ENCODE assay signal across 10 mouse cellular contexts in the genomic region with DNA sequence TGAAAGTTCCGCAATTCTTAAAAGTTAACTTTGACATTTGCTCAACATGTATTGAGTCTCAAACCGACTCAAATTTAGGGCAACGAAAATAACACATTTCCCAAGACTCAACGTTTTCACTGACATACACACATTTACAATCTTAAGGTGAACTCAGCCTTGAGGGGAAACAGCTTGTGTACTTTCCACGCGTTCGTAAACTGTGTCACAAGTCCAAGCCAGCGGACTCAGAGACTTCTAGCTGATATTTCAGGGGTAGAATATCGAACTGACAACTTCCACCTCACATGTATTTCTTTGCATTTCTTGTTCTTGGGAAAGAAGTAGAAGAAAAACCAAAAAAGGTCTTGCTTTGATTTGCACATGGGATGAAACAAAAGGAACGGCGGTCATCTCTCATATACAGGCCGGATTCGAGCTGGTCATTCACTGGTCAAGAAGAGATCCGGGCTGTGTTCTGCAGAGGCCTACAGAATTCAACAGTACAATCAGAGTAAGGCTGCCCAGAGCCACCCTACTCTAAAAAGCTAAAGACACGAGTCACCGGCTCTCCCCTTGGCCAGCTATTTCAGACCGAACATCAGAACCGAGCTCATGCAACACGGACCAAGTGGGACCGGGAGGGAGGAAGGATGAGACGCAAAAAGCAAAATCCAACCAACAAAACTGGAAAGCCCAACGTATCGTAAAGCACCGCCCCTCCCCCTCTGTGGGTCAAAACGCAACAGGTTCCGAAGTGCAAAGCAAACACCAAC. TPM values are rescaled to one million over a fixed set of nuclear protein-coding genes. Genes with fewer than 3 reads are reported as not detected.
DNase-seq lines count a peak whose midpoint lies in the region; ATAC-seq lines count a peak whose summit lies in the region.
"Had no signal": no experiment of that assay in that cellular context is flagged by ENCODE, and none has a peak within 500 bp of the region (broad histone marks: within the 10 kb centered on the region; RNA-seq: fewer than 3 reads in every experiment).

No protein-coding gene starts in this region.

- ATAC-seq in kidney, embryonic 15.5 days (replicated peaks; ENCODE audit: low FRiP score): no peak
- no peak for ATAC-seq in midbrain, embryonic 16.5 days
- no peak for ATAC-seq in granulocyte monocyte progenitor cell, adult 5-6 weeks (replicated peaks; ENCODE audit: poor library complexity, severe bottlenecking)
- no peak for ATAC-seq in erythroid progenitor cell, adult 5-6 weeks (replicated peaks; ENCODE audit: low FRiP score, poor library complexity, severe bottlenecking)

- H3K36me3 ChIP-seq in kidney, embryonic 15.5 days: no peaks in the 10 kb centered on the region
- H3K36me3 ChIP-seq in hindbrain, embryonic 10.5 days: peaks cover 19% of the 10 kb centered on the region
- H3K36me3 ChIP-seq in midbrain, embryonic 16.5 days (ENCODE audit: control insufficient read depth, insufficient read depth, low read length): no peaks in the 10 kb centered on the region

- peak overlapping the region; percentile 56 for H3K4me3 ChIP-seq in kidney, embryonic 15.5 days (replicated peaks)
- H3K4me3 ChIP-seq in hindbrain, embryonic 10.5 days: peak overlapping the region; percentile 84
- peak overlapping the region; percentile 59 for H3K4me3 ChIP-seq in midbrain, embryonic 16.5 days (ENCODE audit: low read depth, low read length)

- no peak overlapping the region for H3K9ac ChIP-seq in kidney, embryonic 15.5 days
- peak overlapping the region; percentile 71 for H3K9ac ChIP-seq in midbrain, embryonic 16.5 days (ENCODE audit: low read depth, low read length)

- DNase-seq in kidney, postnatal 25 days: no peak
- peak; percentile 70 for DNase-seq in embryo, embryonic 10.5 days (ENCODE audit: low spot score)
- DNase-seq in hindbrain, embryonic 10.5 days (ENCODE audit: low spot score): no peak
- DNase-seq in layer of hippocampus, adult 11-12 months (ENCODE audit: low spot score): no peak

- peak overlapping the region; percentile 97; the same call in 1 of the 2 replicates for H3K4me2 ChIP-seq in kidney, embryonic 15.5 days
- peak overlapping the region; percentile 92 for H3K4me2 ChIP-seq in midbrain, embryonic 16.5 days (ENCODE audit: low read length)

- peaks cover 36% of the 10 kb centered on the region for H3K4me1 ChIP-seq in kidney, embryonic 15.5 days
- peaks cover 75% of the 10 kb centered on the region for H3K4me1 ChIP-seq in hindbrain, embryonic 10.5 days (replicated peaks)
- peaks cover 28% of the 10 kb centered on the region for H3K4me1 ChIP-seq in midbrain, embryonic 16.5 days (ENCODE audit: control insufficient read depth, insufficient read depth, low read length)

- no peak overlapping the region for H3K27ac ChIP-seq in kidney, embryonic 15.5 days
- peak overlapping the region; percentile 96 for H3K27ac ChIP-seq in hindbrain, embryonic 10.5 days
- peak overlapping the region; percentile 82 for H3K27ac ChIP-seq in midbrain, embryonic 16.5 days (ENCODE audit: low read length)
- H3K27ac ChIP-seq: macrophage had no signal

- WGBS in kidney, embryonic 15.5 days: 3% methylated on average over 26 of the region's 26 CpGs
- WGBS in hindbrain, embryonic 10.5 days: 2% methylated on average over 26 of the region's 26 CpGs
- 5% methylated on average over 26 of the region's 26 CpGs for WGBS in midbrain, embryonic 16.5 days

- H3K9me3 ChIP-seq in kidney, embryonic 15.5 days (replicated peaks): no peaks in the 10 kb centered on the region
- H3K9me3 ChIP-seq in hindbrain, embryonic 10.5 days: no peaks in the 10 kb centered on the region
- H3K9me3 ChIP-seq in midbrain, embryonic 16.5 days (replicated peaks; ENCODE audit: control insufficient read depth, low read length, poor library complexity, severe bottlenecking): no peaks in the 10 kb centered on the region

- peaks cover 93% of the 10 kb centered on the region for H3K27me3 ChIP-seq in kidney, embryonic 15.5 days
- peaks cover 83% of the 10 kb centered on the region for H3K27me3 ChIP-seq in hindbrain, embryonic 10.5 days (ENCODE audit: insufficient read depth, poor library complexity, severe bottlenecking)
- H3K27me3 ChIP-seq in midbrain, embryonic 16.5 days (ENCODE audit: control insufficient read depth, insufficient read depth, low read depth, low read length): peaks cover 4% of the 10 kb centered on the region; the same call in 1 of the 2 replicates

RNA-seq across cellular contexts. Expression of gene Sox21, which starts 2.9 kb away (rescaled TPM):
- polyA plus RNA-seq in kidney, embryonic 15.5 days (2015; fragmentation: Nextera tagmentation; extraction: Ambion mirVana): 0.08 TPM in 1 of 2 replicates, not detected in the other
- polyA plus RNA-seq in hindbrain, embryonic 10.5 days (2016; fragmentation: Nextera tagmentation; extraction: Ambion mirVana): 7.6 and 9.3 TPM in 2 replicates
- polyA plus RNA-seq in midbrain, embryonic 16.5 days (2015; fragmentation: Nextera tagmentation; extraction: Ambion mirVana): 6.4 and 8.0 TPM in 2 replicates
- total RNA-seq in granulocyte monocyte progenitor cell, adult 5-6 weeks (2014; fragmentation: Nextera tagmentation): not detected in 2 replicates
- not detected in 2 replicates for total RNA-seq in granulocyte monocyte progenitor cell, adult 5-6 weeks (2017)
- not detected in 2 replicates for total RNA-seq in erythroid progenitor cell, adult 5-6 weeks (2015; ENCODE audit: low replicate concordance)
- not detected in 2 replicates for total RNA-seq in erythroid progenitor cell, adult 5-6 weeks (2017; ENCODE audit: low replicate concordance)
- polyA plus RNA-seq: macrophage had no signal

RNA-seq across cellular contexts. Expression of gene Gm9376, which starts 32.8 kb away (rescaled TPM):
- polyA plus RNA-seq in kidney, embryonic 15.5 days (2015; fragmentation: Nextera tagmentation; extraction: Ambion mirVana): not detected in 2 replicates
- polyA plus RNA-seq in hindbrain, embryonic 10.5 days (2016; fragmentation: Nextera tagmentation; extraction: Ambion mirVana): not detected in 2 replicates
- not detected in 2 replicates for polyA plus RNA-seq in midbrain, embryonic 16.5 days (2015; fragmentation: Nextera tagmentation; extraction: Ambion mirVana)
- total RNA-seq in granulocyte monocyte progenitor cell, adult 5-6 weeks (2014; fragmentation: Nextera tagmentation): not detected in 2 replicates
- total RNA-seq in granulocyte monocyte progenitor cell, adult 5-6 weeks (2017): not detected in 2 replicates
- total RNA-seq in erythroid progenitor cell, adult 5-6 weeks (2015; ENCODE audit: low replicate concordance): not detected in 2 replicates
- not detected in 2 replicates for total RNA-seq in erythroid progenitor cell, adult 5-6 weeks (2017; ENCODE audit: low replicate concordance)
- total RNA-seq: heart, adult 18-20 months had no signal
- polyA plus RNA-seq: macrophage had no signal
